Mouse (Mus musculus) megakaryocyte, embryonic 14.5 days (primary cell): ENCODE results near the gene Tmem255b. TPM values are rescaled to one million over a fixed set of nuclear protein-coding genes. Genes with fewer than 3 reads are reported as not detected.

Experiments
- H3K27me3 ChIP-seq: replicated peaks from 2 replicates; pipeline ENCODE3; 2012; ENCODE audit warnings: inconsistent platforms
- H3K36me3 ChIP-seq: replicated peaks from 2 replicates; pipeline ENCODE3; 2012; ENCODE audit warnings: low read length, inconsistent platforms, mixed read lengths
- H3K4me1 ChIP-seq: 2 replicates; pipeline ENCODE4 v1.6.1; 2012; ENCODE audit warnings: inconsistent platforms
- H3K4me3 ChIP-seq: replicated peaks from 2 replicates; pipeline ENCODE3; 2012; ENCODE audit warnings: moderate library complexity, mild to moderate bottlenecking, inconsistent platforms
- H3K9me3 ChIP-seq: 2 replicates; pipeline ENCODE4 v1.6.1; 2012; ENCODE audit warnings: inconsistent platforms
- FLI1 ChIP-seq: IDR thresholded peaks from 2 replicates; pipeline ENCODE4 v1.6.1; 2012; ENCODE audit warnings: low read length, inconsistent platforms, mixed read lengths
- GATA1 ChIP-seq: IDR thresholded peaks from 3 replicates; pipeline ENCODE4 v1.6.1; 2012; ENCODE audit warnings: mixed read lengths, low read length, inconsistent platforms, borderline replicate concordance
- polyA plus RNA-seq: library from polyadenylated mRNA; stranded (reverse); fragments of >175 nt; gene quantifications from 2 replicates; pipeline ENCODE4 v1.2.3, GENCODE M21; 2012; ENCODE audit warnings: low replicate concordance; ENCODE audit not compliant: insufficient read depth

Gene Tmem255b
- not detected in 2 replicates for polyA plus RNA-seq

DNA sequence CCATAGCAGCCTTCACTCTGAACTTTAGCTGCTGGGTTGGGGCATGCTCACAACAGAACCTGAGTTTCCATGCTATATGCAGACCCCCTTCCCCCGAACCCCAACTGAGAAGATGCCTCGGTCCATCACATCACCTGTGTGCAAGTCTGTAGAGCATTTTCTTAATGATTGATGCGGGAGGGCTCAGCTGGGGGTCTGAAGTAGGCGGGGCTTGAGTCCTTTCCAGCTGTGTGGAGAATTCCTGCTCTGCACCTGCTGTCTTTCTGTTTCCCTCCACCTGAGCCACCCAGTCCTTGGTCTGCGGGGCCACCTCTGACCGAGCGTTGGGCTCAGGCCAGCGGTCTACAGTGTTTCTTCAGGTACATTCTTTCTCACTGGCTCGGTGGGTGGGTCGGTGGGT lies at the start of gene Tmem255b:
Tmem255b (plus strand) TSS at position 301 of the 400 bp plus-strand sequence.
- Histone ChIP-seq H3K9me3 (0 out of 2 replicates have a peak, but pooled peaks cover 8% of the 10 kb centered on the region), H3K27me3 (peaks cover 88% of the 10 kb centered on the region), H3K4me1 (no peaks in the 10 kb centered on the region), H3K36me3 (no peaks in the 10 kb centered on the region), H3K4me3 (no peak within 1 kb of the TSS)
- no peak for TF ChIP-seq FLI1
- TF ChIP-seq GATA1 = no peak

DNA sequence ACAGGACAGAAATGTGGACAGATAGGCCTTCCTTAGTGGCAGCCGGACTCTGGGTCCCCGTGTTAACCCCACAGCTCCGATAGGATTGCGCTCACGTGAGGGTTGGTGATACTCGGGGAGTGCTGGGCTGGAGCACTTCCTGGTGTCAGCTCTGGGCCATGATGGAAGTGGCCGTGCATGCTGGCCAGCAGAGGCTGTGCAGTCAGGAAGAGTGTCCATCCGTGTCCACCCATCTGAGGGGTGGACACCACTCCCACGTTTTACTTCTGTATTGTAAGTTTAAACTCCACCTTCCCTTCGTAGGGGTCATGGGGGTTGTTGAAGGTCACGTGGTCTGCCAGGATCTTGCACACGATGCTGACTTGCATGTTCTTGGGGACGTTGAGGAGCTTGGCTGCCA lies 48.6 kb upstream of the Tmem255b start:
- Histone ChIP-seq H3K27me3 (peaks cover 41% of the 10 kb centered on the region), H3K4me3 (no peak overlapping the region), H3K36me3 (peaks cover under 1% of the 10 kb centered on the region), H3K4me1 (peaks cover 4% of the 10 kb centered on the region; the same call in 1 of the 2 replicates), H3K9me3 (peaks cover 12% of the 10 kb centered on the region)
- TF ChIP-seq GATA1 (no peak), FLI1 (no peak)

- peaks cover 4% of the 10 kb centered on the region; the same call in 1 of the 2 replicates for H3K4me1 ChIP-seq
- no peak overlapping the region for H3K4me3 ChIP-seq
- H3K9me3 ChIP-seq = peaks cover 12% of the 10 kb centered on the region
- no peaks in the 10 kb centered on the region for H3K36me3 ChIP-seq
- peaks cover 41% of the 10 kb centered on the region for H3K27me3 ChIP-seq
- no peak for TF ChIP-seq GATA1
- TF ChIP-seq FLI1 = no peak
Observed at GRCm38 (mm10) chr8:13387728-13388127, 47.3 kb upstream of the Tmem255b start.

DNA sequence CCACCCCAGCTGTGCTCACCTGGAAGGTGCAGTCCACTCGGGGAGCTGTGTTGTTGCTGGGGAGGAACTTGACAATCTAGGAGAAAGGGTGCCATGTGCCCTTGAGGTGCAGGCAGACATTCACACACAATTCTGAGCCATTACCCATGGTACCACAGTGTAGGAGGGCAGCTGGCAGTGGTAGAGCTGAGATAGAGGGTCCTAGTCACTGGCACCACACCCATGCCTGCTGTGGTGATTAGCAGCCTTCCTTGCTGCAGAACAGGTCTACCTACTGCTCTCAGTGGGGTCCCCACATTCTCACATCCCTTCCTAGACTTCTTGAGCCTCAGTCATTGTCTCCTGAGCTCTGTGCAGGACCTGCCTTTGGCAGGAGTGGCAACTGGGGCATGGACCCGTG lies 46.2 kb upstream of the Tmem255b start:
- no peak for TF ChIP-seq GATA1
- no peak for TF ChIP-seq FLI1
- H3K27me3 ChIP-seq = peaks cover 51% of the 10 kb centered on the region
- no peak overlapping the region for H3K4me3 ChIP-seq
- H3K9me3 ChIP-seq = peaks cover 10% of the 10 kb centered on the region
- peaks cover 6% of the 10 kb centered on the region; the same call in 1 of the 2 replicates for H3K4me1 ChIP-seq
- H3K36me3 ChIP-seq = no peaks in the 10 kb centered on the region

GRCm38 (mm10) chr8:13393869-13394268 lies 41.1 kb upstream of the Tmem255b start:
- peaks cover 52% of the 10 kb centered on the region for H3K27me3 ChIP-seq
- TF ChIP-seq GATA1 = no peak
- no peak for TF ChIP-seq FLI1
- no peaks in the 10 kb centered on the region for H3K36me3 ChIP-seq
- H3K4me1 ChIP-seq = peaks cover 15% of the 10 kb centered on the region
- peaks cover 8% of the 10 kb centered on the region for H3K9me3 ChIP-seq
- H3K4me3 ChIP-seq = no peak overlapping the region

GRCm38 (mm10) chr8:13396725-13397124 lies 38.3 kb upstream of the Tmem255b start, which contains the start of gene Atp4b:
Gene Atp4b (minus strand): TSS chr8:13396825.
- H3K9me3 ChIP-seq = no peaks in the 10 kb centered on the region
- H3K36me3 ChIP-seq = no peaks in the 10 kb centered on the region
- peaks cover 38% of the 10 kb centered on the region for H3K27me3 ChIP-seq
- no peak for TF ChIP-seq FLI1
- TF ChIP-seq GATA1 = no peak
- H3K4me1 ChIP-seq = peaks cover 30% of the 10 kb centered on the region
- H3K4me3 ChIP-seq = no peak within 1 kb of the TSS

DNA sequence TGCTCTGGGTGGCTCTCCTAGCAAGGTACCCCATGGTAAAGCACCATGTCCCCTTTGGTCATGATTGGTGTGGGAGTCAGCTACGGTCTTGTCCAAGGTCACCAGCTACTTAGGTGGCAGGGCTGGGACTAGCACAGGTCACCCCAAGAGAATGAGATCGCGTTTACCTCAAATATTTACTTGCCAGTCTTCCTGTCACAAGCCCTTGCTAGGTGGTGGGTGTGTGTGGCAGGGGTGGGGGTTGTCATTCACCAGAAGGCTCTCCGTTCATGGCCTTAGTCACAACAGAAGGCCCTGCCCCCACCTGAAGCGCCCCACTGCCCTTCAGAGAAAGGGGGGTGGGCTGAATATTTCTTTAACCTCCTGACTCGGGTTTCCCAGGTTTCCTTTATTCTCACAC lies 31.5 kb upstream of the Tmem255b start:
- TF ChIP-seq FLI1 = no peak
- no peak for TF ChIP-seq GATA1
- no peaks in the 10 kb centered on the region for H3K36me3 ChIP-seq
- H3K4me3 ChIP-seq = no peak overlapping the region
- H3K4me1 ChIP-seq = peaks cover 19% of the 10 kb centered on the region
- H3K9me3 ChIP-seq = no peaks in the 10 kb centered on the region
- H3K27me3 ChIP-seq = peaks cover 60% of the 10 kb centered on the region

GRCm38 (mm10) chr8:13404666-13405131 lies 30.3 kb upstream of the Tmem255b start, which contains the start of gene Grk1:
Gene Grk1 (plus strand): TSS chr8:13405081.
- Histone ChIP-seq H3K4me3 (no peak within 1 kb of the TSS), H3K36me3 (no peaks in the 10 kb centered on the region), H3K27me3 (peaks cover 67% of the 10 kb centered on the region), H3K9me3 (no peaks in the 10 kb centered on the region), H3K4me1 (peaks cover 12% of the 10 kb centered on the region)
- TF ChIP-seq GATA1 (no peak), FLI1 (no peak)

DNA sequence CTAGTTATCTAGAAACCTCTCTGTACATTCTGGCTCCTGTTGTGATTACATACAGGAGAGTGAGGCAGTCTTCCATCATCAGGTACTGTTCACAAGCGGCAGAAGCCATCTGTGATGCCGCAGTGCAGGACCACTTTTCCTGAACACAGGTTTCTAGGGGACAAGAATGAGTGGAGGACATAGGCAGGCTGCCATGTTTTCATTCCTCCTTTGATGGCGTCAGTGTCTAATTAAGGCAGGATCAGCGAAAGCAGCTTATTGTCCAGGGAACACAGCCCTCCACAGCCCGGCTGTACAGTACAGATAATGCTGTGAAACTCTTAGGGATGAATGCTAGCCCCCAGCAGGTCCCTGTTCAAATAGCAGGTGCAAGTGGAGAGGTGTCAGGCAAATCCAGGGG lies 29.0 kb upstream of the Tmem255b start:
- Histone ChIP-seq H3K27me3 (peaks cover 78% of the 10 kb centered on the region), H3K9me3 (no peaks in the 10 kb centered on the region)

DNA sequence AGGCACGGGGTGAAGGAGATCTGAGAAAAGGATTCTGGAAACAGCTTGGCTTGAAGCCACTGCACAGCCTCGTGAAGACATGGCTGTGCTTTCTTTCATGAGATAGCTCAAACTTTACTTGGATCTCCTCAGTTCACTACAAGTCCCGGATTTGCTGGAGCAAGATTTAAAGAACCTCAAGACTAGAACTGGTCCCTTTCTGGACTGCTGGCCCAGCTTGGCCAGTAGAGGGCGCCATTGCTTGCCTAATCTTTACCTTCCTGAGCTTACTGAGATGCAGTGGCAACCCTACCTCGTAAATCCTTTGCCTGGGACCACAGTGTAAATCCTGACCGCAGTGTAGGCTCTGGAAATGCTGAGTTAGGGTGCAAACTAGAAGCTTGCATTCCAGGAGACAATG lies 23.4 kb upstream of the Tmem255b start:
- H3K4me3 ChIP-seq = no peak overlapping the region
- H3K27me3 ChIP-seq = peaks cover 79% of the 10 kb centered on the region
- no peaks in the 10 kb centered on the region for H3K4me1 ChIP-seq
- no peaks in the 10 kb centered on the region for H3K36me3 ChIP-seq
- H3K9me3 ChIP-seq = no peaks in the 10 kb centered on the region
- TF ChIP-seq GATA1 (no peak), FLI1 (no peak)

More for the DNA sequence above, 29.0 kb upstream of the Tmem255b start:
- H3K36me3 ChIP-seq = no peaks in the 10 kb centered on the region
- TF ChIP-seq FLI1 (no peak), GATA1 (no peak)
- peaks cover 4% of the 10 kb centered on the region; the same call in 1 of the 2 replicates for H3K4me1 ChIP-seq
- H3K4me3 ChIP-seq = no peak overlapping the region
